Mouse (Mus musculus): ENCODE results near the gene Spag6l. TPM values are rescaled to one million over a fixed set of nuclear protein-coding genes. Genes with fewer than 3 reads are reported as not detected.

Spag6l gene
- polyA plus RNA-seq (2017; shearing (Covaris generic)): 0.55 TPM

GRCm38 (mm10) chr16:16828757-16829615 lies at the start of gene Spag6l:
Spag6l (minus strand) TSS chr16:16829456.

GRCm38 (mm10) chr16:16870617-16871331 lies 41.5 kb upstream of the Spag6l start, which contains the start of the genes Top3b and Vpreb1:
Top3b (plus strand) TSS chr16:16870736.
Vpreb1 (minus strand) TSS chr16:16870843.

GRCm38 (mm10) chr16:16863978-16864377 lies 34.7 kb upstream of the Spag6l start, which contains the start of gene Igll1:
Igll1 (minus strand) TSS chr16:16863985.

Other genes starting within 250 kb of the Spag6l start
- gene Fgd4, start 228.9 kb downstream of the Spag6l start, polyA plus RNA-seq (2017; shearing (Covaris generic)): 0.30 TPM
- not detected for gene Olfr19, start 153.1 kb downstream of the Spag6l start, polyA plus RNA-seq (2017; shearing (Covaris generic))
- gene Igll1, start 34.5 kb upstream of the Spag6l start, polyA plus RNA-seq (2017; shearing (Covaris generic)): not detected
- gene Top3b, start 41.3 kb upstream of the Spag6l start, polyA plus RNA-seq (2017; shearing (Covaris generic)): 125 TPM
- gene Vpreb1, start 41.4 kb upstream of the Spag6l start, polyA plus RNA-seq (2017; shearing (Covaris generic)): 3.3 TPM
- gene Ppm1f, start 67.0 kb upstream of the Spag6l start, polyA plus RNA-seq (2017; shearing (Covaris generic)): 34.6 TPM
- gene Mapk1, start 153.9 kb upstream of the Spag6l start, polyA plus RNA-seq (2017; shearing (Covaris generic)): 33.1 TPM
- gene Ypel1, start 240.2 kb upstream of the Spag6l start, polyA plus RNA-seq (2017; shearing (Covaris generic)): 2.4 TPM

All from inflammation-experienced regulatory T-cells, adult 16 weeks (primary cell).